ENCODE assay signal across 8 mouse cellular contexts in the genomic region with DNA sequence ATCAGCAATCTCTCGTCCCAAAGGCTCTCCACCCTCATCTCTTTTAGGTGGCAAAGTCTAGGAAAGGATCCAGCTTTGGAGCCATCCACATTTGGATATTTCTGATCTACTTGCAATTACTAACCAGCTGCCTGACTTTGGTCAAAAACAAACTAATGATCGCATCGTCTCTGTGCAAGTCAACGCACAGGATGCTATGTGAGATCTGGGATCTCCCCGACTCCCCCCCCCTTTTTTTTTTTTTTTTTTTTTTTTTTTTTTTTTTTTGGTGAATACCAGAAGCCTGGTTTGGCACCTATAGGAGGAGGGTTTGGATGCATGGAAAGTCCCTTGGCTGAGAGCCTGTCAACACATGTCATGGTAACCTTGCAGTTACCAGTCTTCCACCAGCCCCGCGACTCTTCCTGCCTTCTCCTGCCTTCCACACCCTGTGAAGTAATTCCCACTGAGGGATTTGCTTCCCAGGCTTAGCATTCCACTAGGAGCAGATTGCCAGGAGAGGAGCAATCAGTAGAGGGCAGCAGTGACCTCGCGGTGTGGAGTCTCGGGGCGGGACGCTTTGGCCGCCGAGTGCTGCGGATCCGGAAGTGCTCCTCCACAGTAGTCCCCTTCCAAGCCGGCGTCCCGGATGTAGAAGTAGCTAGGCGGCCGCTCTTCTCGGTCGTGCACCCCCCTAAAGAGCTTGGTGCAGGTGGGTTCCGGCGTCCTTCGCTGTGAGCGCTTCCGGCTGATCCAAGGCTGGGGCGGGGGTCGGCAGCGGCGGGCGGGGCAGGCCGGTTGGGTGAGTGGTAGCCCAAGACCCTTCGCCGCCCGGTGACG. TPM values are rescaled to one million over a fixed set of nuclear protein-coding genes. Genes with fewer than 3 reads are reported as not detected.
DNase-seq lines count a peak whose midpoint lies in the region; ATAC-seq and TF ChIP-seq lines count a peak whose summit lies in the region.

Gene Pigc (plus strand): TSS at position 598 of the 819 bp plus-strand sequence.

- H3K36me3 ChIP-seq in MEL (ENCODE audit: control insufficient read depth in 1 of 2, insufficient read depth in 2 of 2, low read length in 2 of 2) = peaks cover 0 to 11% of the 10 kb centered on the region in 2 experiments; a peak in 2 of 4 replicates
- 0 out of 2 replicates have a peak, but pooled peaks cover 3% of the 10 kb centered on the region for H3K36me3 ChIP-seq in forebrain, postnatal 0 days (ENCODE audit: insufficient read depth)
- 0 out of 2 replicates have a peak, but pooled peaks cover 9% of the 10 kb centered on the region for H3K36me3 ChIP-seq in lung, embryonic 15.5 days

- TF ChIP-seq EP300 in MEL (IDR thresholded peaks at IDR 0.05; ENCODE audit: low read depth in 1 of 2, low read length in 2 of 2) = no peak

- peak; percentile 95 for DNase-seq in MEL (ENCODE audit: low read depth, low spot score)
- peak; percentile 93 to 95 for DNase-seq in cerebellum, adult 2 months
- DNase-seq in forebrain, postnatal 0 days = peak; percentile 96
- peak; percentile 96 for DNase-seq in heart, postnatal 4 days
- peak; percentile 91 to 92 for DNase-seq in layer of hippocampus, adult 8-10 months (ENCODE audit: low spot score in 2 of 2)
- DNase-seq in ovary, adult 18-20 months (ENCODE audit: low spot score) = peak; percentile 87
- peak; percentile 92 for DNase-seq in thymus, postnatal 0 days (ENCODE audit: low spot score)

- WGBS in cerebellum, adult 2 months = under 1% methylated on average over 38 of the region's 38 CpGs
- 5% methylated on average over 38 of the region's 38 CpGs for WGBS in forebrain, postnatal 0 days
- WGBS in lung, embryonic 15.5 days = 1% methylated on average over 38 of the region's 38 CpGs

- peak in 2 of 3 experiments; percentile 56 to 62; a peak in 5 of 6 replicates for TF ChIP-seq CTCF in MEL (IDR thresholded peaks at IDR 0.05 in 2 of 3, conservative IDR thresholded peaks at IDR 0.05 in 1 of 3; ENCODE audit: control insufficient read depth in 1 of 3, insufficient read depth in 1 of 3, low read depth in 2 of 3, low read length in 3 of 3, poor library complexity in 1 of 3, severe bottlenecking in 1 of 3)
- peak; percentile 78 for TF ChIP-seq CTCF in cerebellum, adult 2 months (IDR thresholded peaks at IDR 0.05; ENCODE audit: borderline replicate concordance, insufficient read depth, low read depth, low read length)
- TF ChIP-seq CTCF in forebrain, postnatal 0 days (IDR thresholded peaks at IDR 0.05; ENCODE audit: low read depth) = peak; percentile 84

- ATAC-seq in forebrain, postnatal 0 days = peak; percentile 100
- ATAC-seq in lung, embryonic 15.5 days (ENCODE audit: borderline replicate concordance, extremely low read depth, low FRiP score, low TSS enrichment) = peak; percentile 98

- H3K9me3 ChIP-seq in MEL (replicated peaks; ENCODE audit: insufficient read depth, low read length) = no peaks in the 10 kb centered on the region
- H3K9me3 ChIP-seq in forebrain, postnatal 0 days (ENCODE audit: low read length) = no peaks in the 10 kb centered on the region
- H3K9me3 ChIP-seq in lung, embryonic 15.5 days = no peaks in the 10 kb centered on the region

- H3K27ac ChIP-seq in MEL (ENCODE audit: control insufficient read depth, low read depth, low read length) = peak within 1 kb of the TSS; percentile 55
- no peak within 1 kb of the TSS; the same call in 1 of the 2 replicates for H3K27ac ChIP-seq in cerebellum, adult 2 months (ENCODE audit: insufficient read depth, low read length)
- peak within 1 kb of the TSS; percentile 78 for H3K27ac ChIP-seq in forebrain, postnatal 0 days (ENCODE audit: low read depth, low read length)
- H3K27ac ChIP-seq in lung, embryonic 15.5 days = peak within 1 kb of the TSS; percentile 82

- TF ChIP-seq RAD21 in MEL (IDR thresholded peaks at IDR 0.05; ENCODE audit: low read depth, low read length) = no peak; the same call in none of the 2 replicates

- 0 out of 4 replicates have a peak, but pooled peaks cover 0 to 2% of the 10 kb centered on the region in 2 experiments for H3K27me3 ChIP-seq in MEL (ENCODE audit: control insufficient read depth in 1 of 2, insufficient read depth in 2 of 2, low read length in 2 of 2)
- no peaks in the 10 kb centered on the region for H3K27me3 ChIP-seq in cerebellum, adult 2 months (ENCODE audit: control insufficient read depth, insufficient read depth, low read length)
- H3K27me3 ChIP-seq in forebrain, postnatal 0 days (ENCODE audit: insufficient read depth, low read length) = no peaks in the 10 kb centered on the region
- H3K27me3 ChIP-seq in lung, embryonic 15.5 days = no peaks in the 10 kb centered on the region

- TF ChIP-seq POLR2A in MEL (IDR thresholded peaks at IDR 0.05; ENCODE audit: control insufficient read depth in 1 of 2, insufficient read depth in 1 of 2, low read depth in 1 of 2, low read length in 2 of 2, poor library complexity in 1 of 2) = peak; percentile 34 to 78; a peak in 2 of 4 replicates
- peak; percentile 59; the same call in 1 of the 2 replicates for TF ChIP-seq POLR2A in cerebellum, adult 2 months (IDR thresholded peaks at IDR 0.05; ENCODE audit: borderline replicate concordance, insufficient read depth, low read length)

- peak within 1 kb of the TSS; percentile 84 for H3K9ac ChIP-seq in MEL (ENCODE audit: control insufficient read depth, low read depth, low read length, poor library complexity, severe bottlenecking)
- peak within 1 kb of the TSS; percentile 75 for H3K9ac ChIP-seq in forebrain, postnatal 0 days
- peak within 1 kb of the TSS; percentile 84 for H3K9ac ChIP-seq in lung, embryonic 15.5 days

- peaks cover 0 to 3% of the 10 kb centered on the region in 2 experiments; a peak in 1 of 4 replicates for H3K4me1 ChIP-seq in MEL (ENCODE audit: control insufficient read depth in 1 of 2, insufficient read depth in 2 of 2, low read length in 2 of 2)
- H3K4me1 ChIP-seq in cerebellum, adult 2 months (ENCODE audit: control insufficient read depth, insufficient read depth, low read length) = peaks cover 3% of the 10 kb centered on the region
- 0 out of 2 replicates have a peak, but pooled peaks cover 10% of the 10 kb centered on the region for H3K4me1 ChIP-seq in forebrain, postnatal 0 days (ENCODE audit: insufficient read depth)
- peaks cover 10% of the 10 kb centered on the region for H3K4me1 ChIP-seq in lung, embryonic 15.5 days

- H3K79me2 ChIP-seq in MEL (ENCODE audit: control insufficient read depth, insufficient read depth, low read length, poor library complexity) = peaks cover 2% of the 10 kb centered on the region; the same call in 1 of the 2 replicates

- peak within 1 kb of the TSS; percentile 64 for H3K4me2 ChIP-seq in forebrain, postnatal 0 days (ENCODE audit: low read depth)
- peak within 1 kb of the TSS; percentile 60 for H3K4me2 ChIP-seq in lung, embryonic 15.5 days

- peak within 1 kb of the TSS; percentile 80 to 94 for H3K4me3 ChIP-seq in MEL (ENCODE audit: control insufficient read depth in 1 of 2, insufficient read depth in 1 of 2, low read depth in 2 of 2, low read length in 2 of 2)
- peak within 1 kb of the TSS; percentile 87 for H3K4me3 ChIP-seq in cerebellum, adult 2 months (replicated peaks; ENCODE audit: insufficient read depth, low read depth, low read length)
- peak within 1 kb of the TSS; percentile 58 for H3K4me3 ChIP-seq in forebrain, postnatal 0 days (ENCODE audit: low read depth, low read length)
- peak within 1 kb of the TSS; percentile 90 for H3K4me3 ChIP-seq in lung, embryonic 15.5 days

TF ChIP-seq in MEL, 35 proteins besides CTCF, POLR2A, EP300 and RAD21 (continues in another document):
- no peak for TF ChIP-seq BHLHE40 (IDR thresholded peaks at IDR 0.05; ENCODE audit: borderline replicate concordance, low read depth, low read length)
- 0 out of 2 replicates have a peak, but pooled peaks have one; percentile 14 for TF ChIP-seq E2F4 (IDR thresholded peaks at IDR 0.05; ENCODE audit: borderline replicate concordance, low read depth, low read length)
- TF ChIP-seq CHD1 (IDR thresholded peaks at IDR 0.05; ENCODE audit: low read depth, low read length) = no peak
- TF ChIP-seq MXI1 (IDR thresholded peaks at IDR 0.05; ENCODE audit: low read depth, low read length) = 0 out of 2 replicates have a peak, but pooled peaks have one; percentile 7
- TF ChIP-seq SMC3 (IDR thresholded peaks at IDR 0.05; ENCODE audit: low read depth, low read length) = peak; percentile 18; the same call in 1 of the 2 replicates
- TF ChIP-seq MAFK (IDR thresholded peaks at IDR 0.05; ENCODE audit: borderline replicate concordance, low read depth, low read length) = no peak
- TF ChIP-seq USF2 (IDR thresholded peaks at IDR 0.05; ENCODE audit: borderline replicate concordance in 1 of 2, insufficient read depth in 1 of 2, low read depth in 1 of 2, low read length in 2 of 2) = no peak
- TF ChIP-seq POLR2AphosphoS5 (IDR thresholded peaks at IDR 0.05; ENCODE audit: borderline replicate concordance, low read depth, low read length) = no peak
- TF ChIP-seq GABPA (IDR thresholded peaks at IDR 0.05; ENCODE audit: low read depth, low read length) = no peak; the same call in 1 of the 2 replicates
- TF ChIP-seq POLR2AphosphoS2 (IDR thresholded peaks at IDR 0.05; ENCODE audit: low read length) = no peak
- peak; percentile 91 for TF ChIP-seq ELF1 (IDR thresholded peaks at IDR 0.05; ENCODE audit: low read depth, low read length)
- TF ChIP-seq TAL1 (IDR thresholded peaks at IDR 0.05; ENCODE audit: low read length) = no peak
- TF ChIP-seq UBTF (IDR thresholded peaks at IDR 0.05; ENCODE audit: borderline replicate concordance, insufficient read depth, low read depth, low read length) = 0 out of 2 replicates have a peak, but pooled peaks have one; percentile 61
- TF ChIP-seq MYB (IDR thresholded peaks at IDR 0.05; ENCODE audit: low read depth, low read length) = no peak
- TF ChIP-seq KAT2A (conservative IDR thresholded peaks at IDR 0.05; ENCODE audit: low read depth, low read length) = no peak; the same call in 1 of the 2 replicates
- TF ChIP-seq ZNF384 (IDR thresholded peaks at IDR 0.05; ENCODE audit: low read depth, low read length) = no peak; the same call in 1 of the 2 replicates
- no peak for TF ChIP-seq MEF2A (IDR thresholded peaks at IDR 0.05; ENCODE audit: extremely low read depth, insufficient replicate concordance, low read depth, low read length, poor library complexity, severe bottlenecking)

RNA-seq across cellular contexts. Expression of gene Pigc, which starts in this region (rescaled TPM):
- total RNA-seq in MEL (2012; rRNA removed) = 4.1 and 4.2 TPM in 2 replicates
- polyA plus RNA-seq in MEL (2012; ENCODE audit: insufficient read depth in 1 of 2, insufficient read length in 2 of 2, low read depth in 1 of 2, low replicate concordance in 2 of 2, missing spikeins in 1 of 2) = 1 to 10 TPM in 1 of 2 experiments, not detected in 1; 9.8 TPM
- 20.4 and 21.5 TPM in 2 replicates for polyA plus RNA-seq in cerebellum, adult 2 months (2012; rRNA removed)
- total RNA-seq in forebrain, postnatal 0 days (2014; rRNA removed) = 14.9 and 20.5 TPM in 2 replicates
- 19.8 and 23.9 TPM in 2 replicates for polyA plus RNA-seq in forebrain, postnatal 0 days (2015; fragmentation: Nextera tagmentation; extraction: Ambion mirVana)
- 10 to 100 TPM; 14.8 to 16.7 TPM for total RNA-seq in heart, postnatal 4 days (2021)
- 10 to 100 TPM; 13.1 to 18.0 (median 14.7) TPM for total RNA-seq in layer of hippocampus, adult 8-10 months (2022)
- polyA plus RNA-seq in lung, embryonic 15.5 days (2015; fragmentation: Nextera tagmentation; extraction: Ambion mirVana) = 35.7 and 36.4 TPM in 2 replicates
- polyA plus RNA-seq in thymus, postnatal 0 days (2015; fragmentation: Nextera tagmentation; extraction: Ambion mirVana) = 27.7 and 29.6 TPM in 2 replicates
